Mouse (Mus musculus): Measurements from ENCODE around the gene Ube2u.

- no peak for TF ChIP-seq POLR2A (IDR thresholded peaks at IDR 0.05; ENCODE audit: low read depth, low read length)
- no peak for TF ChIP-seq CTCF (IDR thresholded peaks at IDR 0.05; ENCODE audit: extremely low read depth, insufficient read depth, insufficient read length, insufficient replicate concordance)
These were observed 31.8 kb upstream of the Ube2u start for GRCm38 (mm10) chr4:100446897-100447296.
